Mouse (Mus musculus): Measurements from ENCODE around the gene Mdga2.

GRCm38 (mm10) chr12:67156569-67157237 lies 65.6 kb downstream of the Mdga2 start:
- TF ChIP-seq GATA1 (IDR thresholded peaks at IDR 0.05; ENCODE audit: low read length): no peak
- TF ChIP-seq TAL1 (IDR thresholded peaks at IDR 0.05; ENCODE audit: low read length): no peak

Measured in erythroblast, embryonic 14.5 days (primary cell).